Mouse (Mus musculus) intestine, postnatal 0 days (tissue): ENCODE results near the gene Adra2a. TPM values are rescaled to one million over a fixed set of nuclear protein-coding genes. Genes with fewer than 3 reads are reported as not detected.
A peak's percentile ranks its signal among the peaks of the same experiment; 100 is the strongest.

ENCODE experiments used
- ATAC-seq: fragments of 200-750 bp; cut with Nextera tagmentation; 2 replicates; pipeline ENCODE4 v1.8.0; 2017; ENCODE audit warnings: mild to moderate bottlenecking, moderate TSS enrichment, moderate library complexity
- H3K27ac ChIP-seq: fragments of 300-500 bp; sonication (generic); 2 replicates; pipeline ENCODE4 v1.5.1; 2014; ENCODE audit warnings: mild to moderate bottlenecking, low read depth, low read length, moderate library complexity
- H3K27me3 ChIP-seq: fragments of 300-500 bp; sonication (generic); replicated peaks from 2 replicates; pipeline ENCODE4 v1.6.1; 2014; ENCODE audit warnings: low read length, mixed read lengths; ENCODE audit not compliant: control insufficient read depth, insufficient read depth
- H3K36me3 ChIP-seq: fragments of 300-500 bp; sonication (generic); 2 replicates; pipeline ENCODE4 v1.6.1; 2014; ENCODE audit warnings: mild to moderate bottlenecking, moderate library complexity; ENCODE audit not compliant: control insufficient read depth, insufficient read depth
- H3K4me1 ChIP-seq: fragments of 300-500 bp; sonication (generic); replicated peaks from 2 replicates; pipeline ENCODE4 v1.6.1; 2014; ENCODE audit warnings: antibody characterized with exemption, low read length, mixed read lengths; ENCODE audit not compliant: control insufficient read depth, insufficient read depth
- H3K4me2 ChIP-seq: fragments of 300-500 bp; sonication (generic); replicated peaks from 2 replicates; pipeline ENCODE4 v1.6.1; 2014; ENCODE audit warnings: low read depth, mild to moderate bottlenecking, moderate library complexity
- H3K4me3 ChIP-seq: fragments of 300-500 bp; sonication (generic); 2 replicates; pipeline ENCODE4 v1.5.1; 2014; ENCODE audit warnings: low read depth, low read length
- H3K9ac ChIP-seq: fragments of 300-500 bp; sonication (generic); 2 replicates; pipeline ENCODE4 v1.6.1; 2014; ENCODE audit warnings: mild to moderate bottlenecking, low read depth, low read length
- H3K9me3 ChIP-seq: fragments of 300-500 bp; sonication (generic); 2 replicates; pipeline ENCODE4 v1.6.1; 2016; ENCODE audit warnings: mixed run types; ENCODE audit not compliant: control insufficient read depth
- CTCF ChIP-seq: sonication (generic); IDR thresholded peaks from 2 replicates; pipeline ENCODE4 v1.5.1; 2016; ENCODE audit warnings: low read depth, mild to moderate bottlenecking, control low read depth, antibody characterized with exemption, moderate library complexity
- WGBS: fragments of 180-500 bp; shearing (Covaris S2); extraction: QIAGEN DNeasy Blood & Tissue Kit; methylation state at CpG from one replicate; pipeline ENCODE4 v1.1.7; 2014; 5-methylcytosine and 5-hydroxymethylcytosine counted together
- polyA plus RNA-seq: library from polyadenylated mRNA; unstranded; fragments of >200 nt; fragmentation: Nextera tagmentation; extraction: Ambion mirVana; gene quantifications from 2 replicates; pipeline ENCODE4 v1.2.1, GENCODE M21; 2015

The Adra2a gene
- 1.2 and 1.3 TPM in 2 replicates for polyA plus RNA-seq

DNA sequence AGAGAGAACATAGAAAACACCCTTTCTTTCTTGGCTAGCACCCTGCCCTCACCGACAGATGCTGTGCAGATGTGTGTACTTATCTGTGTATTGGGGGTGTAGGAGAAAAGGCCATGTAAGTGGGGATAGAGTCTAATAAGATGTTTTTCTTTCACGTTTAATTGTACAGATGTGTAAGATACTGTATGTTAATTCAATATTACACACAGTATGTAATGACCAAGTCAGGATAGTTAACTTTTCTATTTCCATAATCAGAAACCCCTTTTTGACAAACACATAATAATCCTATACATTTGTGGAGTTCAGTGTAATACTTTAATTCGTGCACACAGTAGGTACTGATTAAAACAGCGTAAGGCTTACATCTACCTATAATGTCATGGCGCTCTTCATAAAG, at the start of gene Adra2a:
Gene Adra2a, plus strand, starts transcription at position 301 of the 400 bp plus-strand sequence.
- Histone ChIP-seq H3K27ac (no peak within 1 kb of the TSS), H3K4me1 (peaks cover 15% of the 10 kb centered on the region; the same call in 1 of the 2 replicates), H3K4me2 (peak within 1 kb of the TSS; percentile 96), H3K27me3 (peaks cover 30% of the 10 kb centered on the region), H3K9me3 (no peaks in the 10 kb centered on the region), H3K4me3 (peak within 1 kb of the TSS; percentile 64), H3K9ac (0 out of 2 replicates have a peak within 1 kb of the TSS, but pooled peaks have one; percentile 35), H3K36me3 (no peaks in the 10 kb centered on the region)
- no peak for ATAC-seq
- WGBS = 75% methylated on average over 5 of the region's 5 CpGs
- TF ChIP-seq CTCF = no peak

DNA sequence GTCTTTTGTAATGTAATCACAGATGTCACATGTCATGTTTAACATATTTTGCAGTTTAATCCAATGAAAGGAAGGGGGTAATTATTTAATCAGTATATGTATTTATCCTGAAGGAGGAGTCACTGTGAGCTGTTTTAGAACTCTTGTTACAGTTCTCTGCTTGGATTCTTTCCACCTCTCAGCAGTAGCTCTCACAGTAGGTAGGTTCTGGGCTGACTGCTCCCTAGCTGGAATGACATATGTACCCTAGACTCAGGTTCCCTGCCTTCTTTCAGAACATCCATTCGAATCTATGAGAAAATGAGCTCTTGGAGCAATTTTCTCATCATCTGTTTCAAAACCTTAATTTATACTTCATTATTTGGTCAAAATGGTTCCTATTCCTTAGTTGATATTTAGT, 49.7 kb upstream of the Adra2a start:
- no peaks in the 10 kb centered on the region for H3K27me3 ChIP-seq
- H3K36me3 ChIP-seq = no peaks in the 10 kb centered on the region
- ATAC-seq = no peak
- H3K27ac ChIP-seq = no peak overlapping the region
- no peak overlapping the region for H3K9ac ChIP-seq
- H3K9me3 ChIP-seq = no peaks in the 10 kb centered on the region
- 91% methylated on average over 1 of the region's 1 CpGs for WGBS
- H3K4me1 ChIP-seq = no peaks in the 10 kb centered on the region
- no peak overlapping the region for H3K4me3 ChIP-seq
- H3K4me2 ChIP-seq = no peak overlapping the region
- no peak for TF ChIP-seq CTCF

GRCm38 (mm10) chr19:54010973-54011372, 33.0 kb upstream of the Adra2a start:
- Histone ChIP-seq H3K4me1 (no peaks in the 10 kb centered on the region), H3K9me3 (no peaks in the 10 kb centered on the region), H3K9ac (no peak overlapping the region), H3K27ac (no peak overlapping the region), H3K4me2 (no peak overlapping the region), H3K4me3 (no peak overlapping the region), H3K27me3 (no peaks in the 10 kb centered on the region), H3K36me3 (no peaks in the 10 kb centered on the region)
- no peak for ATAC-seq
- 79% methylated on average over 4 of the region's 4 CpGs for WGBS
- no peak for TF ChIP-seq CTCF

GRCm38 (mm10) chr19:54014999-54015398, 29.0 kb upstream of the Adra2a start:
- no peaks in the 10 kb centered on the region for H3K27me3 ChIP-seq
- ATAC-seq = no peak
- 87% methylated on average over 5 of the region's 5 CpGs for WGBS
- H3K4me1 ChIP-seq = no peaks in the 10 kb centered on the region
- no peak overlapping the region for H3K27ac ChIP-seq
- no peak for TF ChIP-seq CTCF
- no peaks in the 10 kb centered on the region for H3K36me3 ChIP-seq
- no peaks in the 10 kb centered on the region for H3K9me3 ChIP-seq
- H3K4me2 ChIP-seq = no peak overlapping the region
- no peak overlapping the region for H3K9ac ChIP-seq
- no peak overlapping the region for H3K4me3 ChIP-seq

- Histone ChIP-seq H3K36me3 (no peaks in the 10 kb centered on the region), H3K4me2 (no peak overlapping the region), H3K27ac (no peak overlapping the region), H3K4me1 (no peaks in the 10 kb centered on the region), H3K27me3 (no peaks in the 10 kb centered on the region), H3K4me3 (no peak overlapping the region), H3K9me3 (no peaks in the 10 kb centered on the region), H3K9ac (no peak overlapping the region)
- WGBS = 91% methylated on average over 5 of the region's 5 CpGs
- ATAC-seq = no peak
- no peak for TF ChIP-seq CTCF
Observed at GRCm38 (mm10) chr19:54015503-54015902, 28.4 kb upstream of the Adra2a start.

GRCm38 (mm10) chr19:54035100-54035499, 8.9 kb upstream of the Adra2a start:
- Histone ChIP-seq H3K4me1 (no peaks in the 10 kb centered on the region), H3K4me3 (no peak overlapping the region), H3K36me3 (peaks cover 27% of the 10 kb centered on the region), H3K27ac (no peak overlapping the region; the same call in 1 of the 2 replicates), H3K4me2 (no peak overlapping the region), H3K9me3 (no peaks in the 10 kb centered on the region), H3K27me3 (no peaks in the 10 kb centered on the region), H3K9ac (no peak overlapping the region)
- TF ChIP-seq CTCF = no peak
- 92% methylated on average over 6 of the region's 6 CpGs for WGBS
- ATAC-seq = no peak

DNA sequence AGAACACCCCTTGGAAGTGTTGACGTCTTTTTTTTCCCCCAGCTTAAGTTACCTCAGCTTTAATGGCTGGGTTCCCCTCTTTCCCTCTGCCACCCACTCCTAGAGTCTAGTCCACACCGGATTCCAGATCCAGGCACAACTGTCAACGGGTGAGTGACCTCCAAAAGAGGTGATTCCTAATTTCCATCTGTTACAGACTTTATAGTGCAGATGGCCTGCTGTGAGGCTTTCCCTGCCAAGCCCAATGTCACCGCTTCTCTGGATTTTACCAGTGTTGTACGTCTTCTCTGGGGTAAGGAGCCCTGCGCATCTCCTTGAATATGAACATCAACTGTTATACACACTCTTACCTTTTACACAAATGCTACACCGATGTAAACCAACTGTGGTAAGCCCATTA, 4.5 kb upstream of the Adra2a start:
- ATAC-seq = no peak
- Histone ChIP-seq H3K4me3 (no peak overlapping the region), H3K27me3 (no peaks in the 10 kb centered on the region), H3K9me3 (no peaks in the 10 kb centered on the region), H3K4me1 (0 out of 2 replicates have a peak, but pooled peaks cover 3% of the 10 kb centered on the region), H3K27ac (no peak overlapping the region), H3K4me2 (no peak overlapping the region), H3K36me3 (peaks cover 7% of the 10 kb centered on the region; the same call in 1 of the 2 replicates), H3K9ac (no peak overlapping the region)
- 83% methylated on average over 7 of the region's 7 CpGs for WGBS
- no peak for TF ChIP-seq CTCF
